Mouse (Mus musculus) lung, embryonic 16.5 days (tissue): Measurements from ENCODE around the gene B4galt1. TPM values are rescaled to one million over a fixed set of nuclear protein-coding genes. Genes with fewer than 3 reads are reported as not detected.

ENCODE experiments used
- ATAC-seq: fragments of 200-750 bp; cut with Nextera tagmentation; 2 replicates; pipeline ENCODE4 v1.8.0; 2017; ENCODE audit warnings: low read depth, mild to moderate bottlenecking, moderate library complexity
- H3K27ac ChIP-seq: fragments of 300-500 bp; sonication (generic); 2 replicates; pipeline ENCODE4 v1.5.1; 2014; ENCODE audit warnings: mild to moderate bottlenecking, control low read depth, low read length
- H3K27me3 ChIP-seq: fragments of 300-500 bp; sonication (generic); 2 replicates; pipeline ENCODE4 v1.6.1; 2014; ENCODE audit warnings: low read depth, low read length, mixed read lengths; ENCODE audit not compliant: control insufficient read depth, insufficient read depth
- H3K36me3 ChIP-seq: fragments of 300-500 bp; sonication (generic); 2 replicates; pipeline ENCODE4 v1.6.1; 2014; ENCODE audit warnings: low read length; ENCODE audit not compliant: control insufficient read depth, insufficient read depth
- H3K4me1 ChIP-seq: fragments of 300-500 bp; sonication (generic); replicated peaks from 2 replicates; pipeline ENCODE4 v1.6.1; 2014; ENCODE audit warnings: low read length, mixed read lengths; ENCODE audit not compliant: control insufficient read depth, insufficient read depth
- H3K4me2 ChIP-seq: fragments of 300-500 bp; sonication (generic); 2 replicates; pipeline ENCODE4 v1.6.1; 2014; ENCODE audit warnings: low read depth, low read length, control low read depth
- H3K4me3 ChIP-seq: fragments of 300-500 bp; sonication (generic); 2 replicates; pipeline ENCODE4 v1.5.1; 2014; ENCODE audit warnings: mild to moderate bottlenecking, low read length, control low read depth
- H3K9ac ChIP-seq: fragments of 300-500 bp; sonication (generic); 2 replicates; pipeline ENCODE4 v1.6.1; 2014; ENCODE audit warnings: low read length, control low read depth
- H3K9me3 ChIP-seq: fragments of 300-500 bp; sonication (generic); 2 replicates; pipeline ENCODE4 v1.6.1; 2016; ENCODE audit warnings: low read length; ENCODE audit not compliant: control insufficient read depth
- WGBS: fragments of 180-500 bp; shearing (Covaris S2); extraction: QIAGEN DNeasy Blood & Tissue Kit; methylation state at CpG from one replicate; pipeline ENCODE4 v1.1.7; 2014; 5-methylcytosine and 5-hydroxymethylcytosine counted together
- polyA plus RNA-seq: library from polyadenylated mRNA; unstranded; fragments of >200 nt; fragmentation: Nextera tagmentation; extraction: Ambion mirVana; gene quantifications from 2 replicates; pipeline ENCODE4 v1.2.1, GENCODE M21; 2015

The B4galt1 gene
- polyA plus RNA-seq, 1 experiment from 2014 or later = 79.0 TPM

DNA sequence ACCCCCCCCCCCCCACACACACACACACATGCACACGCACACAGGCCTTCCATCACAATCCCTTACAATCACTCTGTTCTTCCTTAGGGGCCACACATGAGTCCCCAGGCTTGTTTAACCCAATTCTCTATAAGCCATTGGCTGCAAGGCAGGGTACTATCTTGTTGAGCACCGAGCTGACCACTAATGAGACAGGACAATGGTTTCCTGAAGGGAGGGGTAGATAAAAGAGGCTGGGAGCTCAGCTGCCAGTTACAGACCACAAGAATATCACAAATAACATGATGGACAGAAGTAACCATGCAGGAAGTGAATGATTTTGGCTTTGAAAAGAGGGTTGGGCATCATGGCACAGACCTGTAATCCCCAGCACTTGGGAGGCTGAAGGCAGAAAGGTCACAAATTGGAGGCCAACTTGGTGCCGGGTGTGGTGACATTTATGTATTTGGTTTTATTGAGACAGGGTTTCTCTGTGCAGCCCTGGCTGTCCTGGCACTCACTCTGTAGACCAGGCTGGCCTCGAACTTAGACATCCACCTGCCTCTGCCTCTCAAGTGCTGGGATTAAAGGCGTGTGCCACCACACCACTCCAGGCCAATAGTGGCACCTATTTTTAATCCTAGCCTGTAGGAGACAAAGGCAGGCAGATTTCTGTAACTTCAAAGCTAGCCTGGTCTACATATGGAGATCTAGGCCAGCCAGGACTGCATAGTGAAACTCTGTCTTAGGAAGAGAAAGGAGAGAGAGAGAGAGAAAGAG, 21.2 kb upstream of the B4galt1 start:
- Histone ChIP-seq H3K4me3 (no peak overlapping the region), H3K36me3 (no peaks in the 10 kb centered on the region), H3K4me1 (peaks cover 27% of the 10 kb centered on the region), H3K27ac (no peak overlapping the region), H3K9me3 (no peaks in the 10 kb centered on the region), H3K4me2 (no peak overlapping the region), H3K27me3 (no peaks in the 10 kb centered on the region), H3K9ac (no peak overlapping the region)
- ATAC-seq = no peak
- WGBS = 78% methylated on average over 5 of the region's 5 CpGs

DNA sequence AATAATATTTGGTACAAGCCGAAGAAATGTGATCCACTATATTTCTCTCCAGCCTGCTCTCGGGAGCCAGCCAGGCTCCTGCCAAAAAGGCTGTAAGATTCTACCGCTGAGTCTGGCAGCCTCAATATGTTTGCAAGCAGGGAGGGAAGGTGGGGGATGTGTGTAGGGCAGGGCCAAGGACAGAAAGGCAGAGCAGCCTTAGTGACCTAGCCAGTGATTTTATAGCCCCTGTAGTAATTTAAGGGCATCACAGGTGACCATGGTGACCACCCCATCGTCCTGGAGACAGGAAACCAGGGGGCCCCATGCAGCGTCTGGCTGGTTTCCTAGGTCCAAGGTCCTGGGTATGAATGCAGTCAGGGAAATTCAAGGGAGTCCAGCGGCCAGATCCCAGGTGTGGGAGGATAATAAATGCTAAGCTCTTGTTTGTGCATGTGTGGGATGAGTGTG, 20.4 kb upstream of the B4galt1 start:
- H3K9ac ChIP-seq = 0 out of 2 replicates have a peak overlapping the region, but pooled peaks have one; percentile 2
- no peak overlapping the region for H3K4me3 ChIP-seq
- peak; percentile 11; the same call in 1 of the 2 replicates for ATAC-seq
- H3K27me3 ChIP-seq = no peaks in the 10 kb centered on the region
- no peak overlapping the region for H3K4me2 ChIP-seq
- H3K4me1 ChIP-seq = peaks cover 29% of the 10 kb centered on the region
- WGBS = 30% methylated on average over 6 of the region's 6 CpGs
- no peaks in the 10 kb centered on the region for H3K9me3 ChIP-seq
- no peaks in the 10 kb centered on the region for H3K36me3 ChIP-seq
- H3K27ac ChIP-seq = 0 out of 2 replicates have a peak overlapping the region, but pooled peaks have one; percentile 28

DNA sequence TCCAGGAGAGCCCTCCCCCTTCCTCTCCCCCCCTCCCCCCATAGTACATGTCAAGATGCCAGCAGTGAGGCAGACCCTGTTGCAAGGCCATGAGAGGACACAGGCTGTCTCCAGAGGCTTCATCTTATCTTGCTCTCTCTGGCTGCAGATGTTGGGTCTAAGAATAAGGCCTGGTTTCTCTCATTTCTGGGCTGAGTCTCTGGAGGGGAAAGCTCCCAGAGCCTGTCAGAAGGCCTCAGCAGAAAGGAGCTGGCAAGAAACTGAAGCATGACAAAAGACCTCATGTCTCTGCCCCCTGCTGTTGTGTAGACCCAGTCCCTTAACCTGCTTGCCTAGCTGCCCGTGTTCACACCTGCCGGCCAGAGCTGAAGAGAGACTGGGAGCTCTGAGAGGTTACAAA, 19.5 kb upstream of the B4galt1 start:
- Histone ChIP-seq H3K9me3 (no peaks in the 10 kb centered on the region), H3K36me3 (no peaks in the 10 kb centered on the region), H3K27me3 (no peaks in the 10 kb centered on the region), H3K4me2 (no peak overlapping the region), H3K4me3 (no peak overlapping the region), H3K9ac (no peak overlapping the region), H3K27ac (peak overlapping the region; percentile 28), H3K4me1 (peaks cover 36% of the 10 kb centered on the region)
- no peak for ATAC-seq
- WGBS = 60% methylated on average over 2 of the region's 2 CpGs

DNA sequence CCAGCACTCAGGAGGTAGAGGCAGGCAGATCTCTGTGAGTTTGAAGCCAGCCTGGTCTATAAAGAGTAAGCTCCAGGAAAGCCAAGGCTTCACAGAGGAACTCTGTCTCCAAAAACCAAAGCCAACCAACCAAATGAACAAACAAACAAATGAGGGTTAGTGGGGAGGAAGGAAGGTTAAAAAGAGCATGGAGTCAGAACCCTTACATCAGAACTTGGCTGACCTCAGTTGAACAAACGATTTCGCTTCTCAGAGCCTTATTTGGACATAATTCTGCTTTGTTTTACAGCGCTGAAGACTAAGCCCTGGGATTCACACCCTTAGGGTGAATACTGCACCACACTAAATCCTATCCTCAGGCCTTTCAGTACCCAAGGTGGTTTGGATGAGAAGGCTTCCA, 18.3 kb upstream of the B4galt1 start:
- Histone ChIP-seq H3K27me3 (no peaks in the 10 kb centered on the region), H3K9ac (no peak overlapping the region), H3K4me3 (no peak overlapping the region), H3K4me2 (no peak overlapping the region), H3K36me3 (no peaks in the 10 kb centered on the region), H3K4me1 (peaks cover 33% of the 10 kb centered on the region), H3K27ac (no peak overlapping the region), H3K9me3 (no peaks in the 10 kb centered on the region)
- WGBS = 85% methylated on average over 3 of the region's 3 CpGs
- no peak for ATAC-seq

DNA sequence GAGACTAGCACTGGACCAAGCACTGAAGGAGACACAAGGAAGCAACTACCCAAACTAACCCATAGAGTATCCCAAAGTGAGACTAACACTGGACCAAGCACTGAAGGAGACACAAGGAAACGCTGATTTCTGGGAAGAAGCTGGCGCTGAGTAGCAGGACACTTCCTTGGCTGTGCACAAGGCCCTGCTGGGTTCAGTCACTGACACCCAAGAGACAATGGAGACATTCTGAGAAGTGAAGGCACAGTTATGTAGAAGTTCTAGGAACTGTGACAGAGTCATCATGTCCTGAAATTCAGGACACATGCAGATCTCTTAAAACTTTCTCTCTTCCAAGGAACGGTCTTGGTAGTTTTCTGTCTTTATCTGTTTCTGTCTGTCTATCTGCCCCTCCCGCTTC, 16.4 kb upstream of the B4galt1 start:
- Histone ChIP-seq H3K4me2 (no peak overlapping the region), H3K9me3 (no peaks in the 10 kb centered on the region), H3K4me3 (no peak overlapping the region), H3K27me3 (no peaks in the 10 kb centered on the region), H3K4me1 (peaks cover 25% of the 10 kb centered on the region), H3K36me3 (no peaks in the 10 kb centered on the region), H3K9ac (no peak overlapping the region), H3K27ac (peak overlapping the region; percentile 63)
- peak; percentile 68 for ATAC-seq
- WGBS = 61% methylated on average over 4 of the region's 4 CpGs

DNA sequence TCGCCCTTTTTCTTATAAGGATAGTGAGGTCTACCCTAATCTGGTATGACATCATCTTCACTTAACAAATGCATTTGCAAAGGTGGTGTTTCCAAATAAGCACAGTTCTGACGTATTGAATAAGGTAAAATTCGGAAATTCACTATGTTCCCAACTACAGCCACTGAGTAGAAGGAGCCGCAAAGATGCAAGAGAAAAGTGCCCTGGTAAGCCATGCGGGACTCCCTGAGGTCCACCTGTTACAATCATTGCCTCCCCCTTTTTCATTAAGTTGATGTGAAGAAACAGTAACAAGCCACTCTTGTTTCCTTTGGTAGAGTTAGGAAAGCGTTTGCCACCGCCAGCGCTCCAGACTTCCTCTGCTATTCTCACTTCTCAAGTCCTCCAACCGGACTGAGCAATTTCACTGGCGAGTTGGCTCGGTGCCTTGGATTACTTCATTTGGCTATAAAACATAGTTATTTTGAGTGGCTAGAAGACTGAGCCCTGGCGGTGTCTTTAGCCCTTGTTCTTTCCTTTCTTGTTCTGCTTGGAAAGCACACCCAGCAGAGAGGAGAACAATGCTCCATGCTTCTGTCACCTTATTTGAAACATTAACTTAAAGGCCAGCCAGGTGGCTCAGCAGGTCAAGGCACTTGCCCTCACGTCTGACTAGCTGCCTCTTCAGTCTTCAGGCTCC, 14.9 kb upstream of the B4galt1 start:
- 32% methylated on average over 13 of the region's 13 CpGs for WGBS
- Histone ChIP-seq H3K4me1 (peaks cover 20% of the 10 kb centered on the region), H3K27ac (peak overlapping the region; percentile 90), H3K27me3 (no peaks in the 10 kb centered on the region), H3K4me3 (no peak overlapping the region), H3K9ac (0 out of 2 replicates have a peak overlapping the region, but pooled peaks have one; percentile 2), H3K36me3 (no peaks in the 10 kb centered on the region), H3K4me2 (0 out of 2 replicates have a peak overlapping the region, but pooled peaks have one; percentile 0), H3K9me3 (no peaks in the 10 kb centered on the region)
- peak; percentile 91 for ATAC-seq

DNA sequence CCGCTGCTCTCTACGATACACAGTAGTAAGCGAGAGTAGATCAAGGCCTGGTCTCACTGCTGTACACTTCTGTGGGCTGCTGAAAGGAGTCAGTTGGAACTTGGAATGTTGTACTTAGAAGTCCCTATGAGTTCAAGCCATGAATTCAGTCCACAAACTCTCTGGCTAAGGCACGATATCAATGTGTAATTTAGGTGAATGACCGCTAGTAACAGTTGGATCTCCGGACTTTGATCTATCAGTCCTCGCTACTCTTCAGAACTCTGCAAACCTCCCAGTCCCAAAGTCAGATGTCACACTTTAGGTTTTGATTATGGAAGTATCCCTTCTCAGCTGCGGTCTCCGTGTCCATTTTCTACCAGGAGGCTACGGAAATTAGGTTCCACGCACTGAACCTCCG, 10.6 kb upstream of the B4galt1 start:
- H3K27ac ChIP-seq = no peak overlapping the region
- H3K4me1 ChIP-seq = peaks cover 14% of the 10 kb centered on the region
- no peaks in the 10 kb centered on the region for H3K9me3 ChIP-seq
- no peak overlapping the region for H3K4me2 ChIP-seq
- no peaks in the 10 kb centered on the region for H3K36me3 ChIP-seq
- no peak for ATAC-seq
- H3K9ac ChIP-seq = no peak overlapping the region
- no peaks in the 10 kb centered on the region for H3K27me3 ChIP-seq
- H3K4me3 ChIP-seq = no peak overlapping the region
- WGBS = 96% methylated on average over 12 of the region's 12 CpGs

DNA sequence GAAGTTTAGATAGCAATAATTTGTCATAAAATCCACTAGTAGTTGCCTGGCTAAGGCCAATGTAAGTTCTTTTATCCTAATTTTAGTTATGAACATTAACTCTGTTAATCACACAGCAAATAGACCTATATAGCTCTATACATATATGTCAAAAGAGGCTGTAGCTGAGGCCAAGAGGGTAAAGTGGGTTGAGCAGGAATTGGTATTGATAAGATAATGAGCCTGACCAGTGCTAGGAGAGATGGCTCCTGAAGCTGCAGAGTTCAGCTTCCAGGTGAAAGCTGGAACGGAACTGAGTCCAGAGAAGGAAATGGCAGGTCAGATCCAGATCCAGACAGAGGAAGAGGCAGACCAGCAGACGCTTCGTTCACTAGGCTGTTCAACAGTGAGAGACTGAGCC, 9.5 kb upstream of the B4galt1 start:
- no peaks in the 10 kb centered on the region for H3K36me3 ChIP-seq
- ATAC-seq = no peak
- no peak overlapping the region for H3K4me3 ChIP-seq
- H3K9ac ChIP-seq = no peak overlapping the region
- H3K27me3 ChIP-seq = no peaks in the 10 kb centered on the region
- WGBS = 82% methylated on average over 3 of the region's 3 CpGs
- peaks cover 6% of the 10 kb centered on the region for H3K4me1 ChIP-seq
- H3K9me3 ChIP-seq = no peaks in the 10 kb centered on the region
- no peak overlapping the region for H3K4me2 ChIP-seq
- H3K27ac ChIP-seq = no peak overlapping the region

DNA sequence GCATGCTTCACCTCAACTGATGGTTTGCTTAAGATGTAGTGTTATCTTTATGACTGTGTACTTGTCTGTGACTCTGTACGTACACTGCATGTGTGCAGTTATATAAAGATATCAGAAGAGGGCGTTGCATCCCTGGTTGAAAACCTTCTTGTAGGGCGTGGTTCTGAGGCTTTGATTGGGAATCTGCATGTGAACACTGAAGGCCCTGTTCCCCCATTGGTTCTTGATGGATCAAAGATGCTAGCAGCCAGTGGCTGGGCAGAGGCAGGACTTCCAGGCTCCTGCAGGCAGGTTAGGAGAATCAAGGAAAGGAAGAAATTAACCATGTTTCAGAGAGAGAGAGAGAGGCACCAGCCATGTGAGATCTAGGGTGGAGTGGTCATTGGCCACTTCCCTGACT, 7.3 kb upstream of the B4galt1 start:
- Histone ChIP-seq H3K9ac (no peak overlapping the region), H3K4me3 (no peak overlapping the region), H3K9me3 (no peaks in the 10 kb centered on the region), H3K4me1 (no peaks in the 10 kb centered on the region), H3K4me2 (no peak overlapping the region), H3K36me3 (no peaks in the 10 kb centered on the region), H3K27ac (no peak overlapping the region), H3K27me3 (no peaks in the 10 kb centered on the region)
- no peak for ATAC-seq
- WGBS = 75% methylated on average over 3 of the region's 3 CpGs
